Mouse (Mus musculus) ES-E14 (cell line): ENCODE measurements around the gene Tbxas1. TPM values are rescaled to one million over a fixed set of nuclear protein-coding genes. Genes with fewer than 3 reads are reported as not detected.

Source experiments
- DNase-seq: peaks from one replicate; pipeline ENCODE4 v3.0.0-alpha.2; 2013; ENCODE audit warnings: low read depth, low spot score
- H3K27ac ChIP-seq: 2 replicates; pipeline ENCODE4 v1.5.1; 2012; ENCODE audit warnings: low read depth, mild to moderate bottlenecking, low read length, moderate library complexity, mixed read lengths; ENCODE audit not compliant: poor library complexity, insufficient read depth, severe bottlenecking
- H3K36me3 ChIP-seq: 2 replicates; pipeline ENCODE4 v1.6.1; 2012; ENCODE audit warnings: mild to moderate bottlenecking, low read length, moderate library complexity, mixed read lengths; ENCODE audit not compliant: control insufficient read depth, poor library complexity, insufficient read depth, severe bottlenecking
- H3K4me1 ChIP-seq, 2 experiments: fragments of 150-350 bp in 1 of 2; sonication (generic) in 1 of 2; 2 replicates each; pipeline ENCODE4 v1.6.1; 2012; ENCODE audit warnings: low read length in 2 of 2, mild to moderate bottlenecking in 1 of 2, mixed read lengths in 1 of 2; ENCODE audit not compliant: control insufficient read depth in 2 of 2, insufficient read depth in 2 of 2, poor library complexity in 1 of 2
- H3K4me3 ChIP-seq, 2 experiments: fragments of 150-350 bp in 1 of 2; sonication (generic) in 1 of 2; 2 replicates each; pipeline ENCODE4 v1.5.1; 2012; ENCODE audit warnings: low read length in 2 of 2, low read depth in 1 of 2, mild to moderate bottlenecking in 1 of 2, mixed read lengths in 1 of 2; ENCODE audit not compliant: insufficient read depth in 1 of 2, poor library complexity in 1 of 2, severe bottlenecking in 1 of 2
- H3K9ac ChIP-seq: 2 replicates; pipeline ENCODE4 v1.6.1; 2012; ENCODE audit warnings: low read depth, mild to moderate bottlenecking, low read length, mixed read lengths; ENCODE audit not compliant: poor library complexity, insufficient read depth, severe bottlenecking
- H3K9me3 ChIP-seq: fragments of 150-350 bp; sonication (generic); 2 replicates; pipeline ENCODE4 v1.6.1; 2012; ENCODE audit warnings: low read depth, mild to moderate bottlenecking, low read length; ENCODE audit not compliant: control insufficient read depth, insufficient read depth
- CHD2 ChIP-seq: IDR thresholded peaks from 2 replicates; pipeline ENCODE4 v1.6.1; 2014; ENCODE audit warnings: mild to moderate bottlenecking, low read depth, low read length, inconsistent platforms
- HCFC1 ChIP-seq: IDR thresholded peaks from 2 replicates; pipeline ENCODE4 v1.6.1; 2012; ENCODE audit warnings: low read length, inconsistent platforms, borderline replicate concordance; ENCODE audit not compliant: insufficient read depth
- MAFK ChIP-seq: IDR thresholded peaks from 2 replicates; pipeline ENCODE4 v1.6.1; 2014; ENCODE audit warnings: mild to moderate bottlenecking, low read depth, low read length, inconsistent platforms; ENCODE audit not compliant: insufficient read depth
- ZC3H11A ChIP-seq: IDR thresholded peaks from 2 replicates; pipeline ENCODE4 v1.6.1; 2012; ENCODE audit warnings: low read depth, mild to moderate bottlenecking, inconsistent platforms, low read length, borderline replicate concordance
- ZNF384 ChIP-seq: IDR thresholded peaks from 2 replicates; pipeline ENCODE4 v1.6.1; 2012; ENCODE audit warnings: low read depth, low read length, inconsistent platforms
- in situ Hi-C, 2 experiments: fragments of 600-800 bp; cut with MboI; formaldehyde crosslinking; loops; one replicate each; pipeline ENCODE4 v1.15.1; 2025; ENCODE audit warnings: low sequenced_read_pairs in 2 of 2, inconsistent platforms in 1 of 2; ENCODE audit not compliant: unreplicated experiment in 2 of 2
- total RNA-seq: library from RNA; depleted of rRNA; stranded (reverse); fragments of 300-350 nt; gene quantifications from 2 replicates; pipeline ENCODE4 v1.2.3, GENCODE M21; 2012

Tbxas1 gene
- total RNA-seq, 1 experiment: not detected

DNA sequence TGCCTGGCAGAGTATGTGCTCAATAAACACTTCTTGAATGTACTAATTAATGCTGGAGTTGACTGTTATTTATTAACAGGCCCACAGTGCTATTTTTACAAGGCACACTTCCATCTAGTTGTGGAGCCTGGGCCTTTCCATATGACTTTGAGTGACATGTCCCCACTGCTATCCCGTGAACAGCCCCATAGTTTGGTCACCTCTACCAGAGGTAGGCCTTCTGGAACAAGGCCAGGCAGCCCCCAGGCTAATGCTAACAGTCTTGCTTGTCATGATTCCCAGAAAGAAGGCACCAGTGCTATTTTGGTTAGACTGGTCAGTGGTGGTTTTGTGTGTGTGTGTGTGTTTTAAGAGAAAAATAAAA, 98.9 kb downstream of the Tbxas1 start:
- DNase-seq: no peak
- no peak for TF ChIP-seq ZC3H11A
- no peak for TF ChIP-seq MAFK
- TF ChIP-seq ZNF384: no peak
- TF ChIP-seq CHD2: no peak
- no peak for TF ChIP-seq HCFC1
- H3K36me3 ChIP-seq: no peaks in the 10 kb centered on the region
- H3K4me3 ChIP-seq: no peak overlapping the region
- peaks cover 0 to 2% of the 10 kb centered on the region in 2 experiments; a peak in 1 of 4 replicates for H3K4me1 ChIP-seq
- in situ Hi-C loops: no loop called here
- H3K27ac ChIP-seq: no peak overlapping the region
- H3K9me3 ChIP-seq: no peaks in the 10 kb centered on the region
- H3K9ac ChIP-seq: no peak overlapping the region

DNA sequence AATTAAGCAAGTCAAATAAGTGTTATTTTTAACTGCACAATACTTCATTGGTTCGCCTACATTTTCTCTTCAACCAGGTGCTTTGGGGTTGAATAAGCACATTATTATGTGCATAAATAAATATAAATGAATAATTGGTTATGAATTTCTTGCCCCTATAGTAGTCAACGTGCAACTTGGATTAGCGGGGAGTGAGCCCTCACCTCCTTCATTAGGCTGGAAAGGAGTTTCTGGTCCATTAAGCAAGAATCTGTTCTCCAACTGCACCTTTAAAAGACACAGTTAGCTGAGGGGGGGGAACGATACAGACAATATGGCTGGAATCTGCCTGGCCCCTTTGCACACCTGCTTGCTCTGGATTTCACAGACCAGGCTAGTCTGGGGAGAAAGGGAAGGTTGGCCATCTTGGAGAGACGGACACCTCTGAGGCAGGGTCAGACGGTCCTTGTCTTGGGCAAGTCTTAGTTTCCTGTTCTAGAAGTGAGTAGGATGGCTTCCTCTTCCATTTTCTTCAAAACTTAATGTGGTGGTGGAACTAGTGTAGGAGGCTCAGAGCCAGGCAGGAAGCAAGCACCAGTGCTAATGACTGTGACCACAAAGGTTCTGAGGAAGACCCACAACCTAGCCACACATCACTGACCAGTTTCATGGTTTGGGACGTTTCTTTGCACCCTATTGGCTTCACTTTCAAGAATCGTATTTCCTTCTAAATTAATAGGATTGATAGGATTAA, 99.5 kb downstream of the Tbxas1 start:
- Histone ChIP-seq H3K36me3 (no peaks in the 10 kb centered on the region), H3K9me3 (no peaks in the 10 kb centered on the region), H3K27ac (no peak overlapping the region), H3K9ac (no peak overlapping the region), H3K4me3 (no peak overlapping the region), H3K4me1 (peaks cover 0 to 2% of the 10 kb centered on the region in 2 experiments; a peak in 1 of 4 replicates)
- no peak for DNase-seq
- no peak for TF ChIP-seq CHD2
- TF ChIP-seq HCFC1: no peak
- TF ChIP-seq ZC3H11A: no peak
- TF ChIP-seq ZNF384: no peak
- TF ChIP-seq MAFK: no peak
- in situ Hi-C loops: no loop called here

DNA sequence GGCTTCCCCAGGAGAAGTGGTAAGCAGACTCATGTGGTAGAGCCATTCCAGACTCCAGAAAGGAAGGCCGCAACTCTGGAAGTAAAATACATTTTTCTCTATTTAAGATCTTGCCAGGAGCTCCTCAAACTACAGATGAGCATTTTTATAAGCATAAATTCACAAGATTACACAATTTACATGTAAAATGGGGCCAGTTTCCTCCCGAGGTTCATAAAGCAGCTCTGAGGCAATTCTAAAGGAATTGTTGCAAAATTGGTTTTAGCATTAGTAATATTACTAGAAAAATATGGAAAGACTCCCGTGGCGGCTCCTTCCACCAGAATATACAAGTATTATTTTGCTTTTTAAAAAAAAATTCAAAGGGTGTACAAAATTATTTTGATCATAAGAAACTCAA, 100.7 kb downstream of the Tbxas1 start:
- no peak overlapping the region for H3K27ac ChIP-seq
- in situ Hi-C loops: no loop called here
- TF ChIP-seq ZNF384 (no peak), HCFC1 (no peak), ZC3H11A (no peak), CHD2 (no peak), MAFK (no peak)

DNA sequence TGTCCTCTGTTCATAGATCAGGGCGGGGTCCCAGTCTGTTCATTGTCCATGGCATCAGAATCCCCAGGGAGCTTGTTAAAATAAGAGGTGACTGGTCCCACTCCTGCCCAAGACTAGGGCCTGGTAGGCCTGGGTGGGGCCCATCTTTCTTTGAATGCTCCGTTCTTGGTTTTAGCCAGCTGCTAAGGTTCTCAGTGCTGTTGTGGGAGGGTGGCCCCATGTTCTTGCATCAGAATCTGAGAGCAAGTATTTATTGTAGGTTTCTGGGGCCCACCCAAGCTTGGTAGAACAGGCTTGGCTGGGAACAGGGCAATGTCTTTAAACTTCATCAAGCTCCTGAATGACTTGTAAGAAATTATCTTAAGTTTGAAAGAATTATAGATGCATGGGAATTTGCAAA, 101.2 kb downstream of the Tbxas1 start:
- DNase-seq: no peak
- Histone ChIP-seq H3K4me1 (no peaks in the 10 kb centered on the region), H3K9me3 (no peaks in the 10 kb centered on the region), H3K9ac (no peak overlapping the region), H3K27ac (no peak overlapping the region), H3K36me3 (no peaks in the 10 kb centered on the region), H3K4me3 (no peak overlapping the region)
- in situ Hi-C loops: no loop called here
- TF ChIP-seq ZNF384: no peak
- TF ChIP-seq MAFK: no peak
- no peak for TF ChIP-seq HCFC1
- no peak for TF ChIP-seq CHD2
- TF ChIP-seq ZC3H11A: no peak

More for the DNA sequence above, 100.7 kb downstream of the Tbxas1 start:
- Histone ChIP-seq H3K4me1 (peaks cover 0 to under 1% of the 10 kb centered on the region in 2 experiments; a peak in 1 of 4 replicates), H3K4me3 (no peak overlapping the region), H3K9ac (no peak overlapping the region), H3K36me3 (no peaks in the 10 kb centered on the region), H3K9me3 (no peaks in the 10 kb centered on the region)
- DNase-seq: no peak
